Mouse (Mus musculus) ES-Bruce4 (cell line): ENCODE data around the gene Ndufb6.

Source experiments
- CTCF ChIP-seq: IDR thresholded peaks from one replicate; pipeline ENCODE4 v1.8.1; 2011; ENCODE audit warnings: low read depth, low read length
- POLR2A ChIP-seq: IDR thresholded peaks from one replicate; pipeline ENCODE4 v1.8.1; 2011; ENCODE audit warnings: low read length; ENCODE audit not compliant: insufficient read depth

- no peak for TF ChIP-seq CTCF
- TF ChIP-seq POLR2A = no peak
These were observed 42.4 kb downstream of the Ndufb6 start for GRCm38 (mm10) chr4:40236829-40237228.
